ENCODE assay signal across 12 mouse cellular contexts in genomic region chr12:25294179-25295025, GRCm38 (mm10).
DNase-seq lines count a peak whose midpoint lies in the region; ATAC-seq and TF ChIP-seq lines count a peak whose summit lies in the region.
"Had no signal": no experiment of that assay in that cellular context is flagged by ENCODE, and none has a peak within 500 bp of the region (broad histone marks: within the 10 kb centered on the region; RNA-seq: fewer than 3 reads in every experiment).

No protein-coding gene starts in this region.

- H3K27me3 ChIP-seq in kidney, adult 2 months (replicated peaks; ENCODE audit: control insufficient read depth, insufficient read depth, low read length), result no peaks in the 10 kb centered on the region
- no peaks in the 10 kb centered on the region for H3K27me3 ChIP-seq in forebrain, embryonic 16.5 days (replicated peaks; ENCODE audit: control insufficient read depth, insufficient read depth, low read length)
- H3K27me3 ChIP-seq: liver, embryonic 15.5 days; midbrain, embryonic 12.5 days had no signal

- whole genome bisulfite sequencing in kidney, adult 2 months, result 58% methylated on average over 4 of the region's 4 CpGs
- 27% methylated on average over 4 of the region's 4 CpGs for WGBS in forebrain, embryonic 16.5 days

- peak; percentile 79 for ATAC-seq in forebrain, embryonic 16.5 days
- ATAC-seq: intestine, embryonic 16.5 days had no signal

- no peak overlapping the region for H3K4me3 ChIP-seq in kidney, adult 2 months (ENCODE audit: insufficient read depth, low read depth, low read length)
- no peak overlapping the region for H3K4me3 ChIP-seq in forebrain, embryonic 16.5 days (replicated peaks; ENCODE audit: low read length)
- H3K4me3 ChIP-seq: liver, embryonic 15.5 days; midbrain, embryonic 12.5 days had no signal

- peaks cover 6% of the 10 kb centered on the region; the same call in 1 of the 2 replicates for H3K4me1 ChIP-seq in kidney, adult 2 months (ENCODE audit: control insufficient read depth, insufficient read depth, low read length)
- peaks cover 11% of the 10 kb centered on the region for H3K4me1 ChIP-seq in forebrain, embryonic 16.5 days (replicated peaks; ENCODE audit: control insufficient read depth, insufficient read depth, low read length)

- no peaks in the 10 kb centered on the region for H3K9me3 ChIP-seq in forebrain, embryonic 16.5 days (ENCODE audit: control insufficient read depth, low read length)
- H3K9me3 ChIP-seq: liver, embryonic 15.5 days; midbrain, embryonic 12.5 days had no signal

- no peak overlapping the region for H3K4me2 ChIP-seq in forebrain, embryonic 16.5 days (ENCODE audit: low read length)
- H3K4me2 ChIP-seq: liver, embryonic 15.5 days; midbrain, embryonic 12.5 days had no signal

- TF ChIP-seq POLR2A in kidney, adult 2 months (IDR thresholded peaks at IDR 0.05; ENCODE audit: low read depth, low read length), result no peak

- H3K36me3 ChIP-seq in kidney, adult 2 months (ENCODE audit: control insufficient read depth, insufficient read depth, low read length), result no peaks in the 10 kb centered on the region
- H3K36me3 ChIP-seq in forebrain, embryonic 16.5 days (ENCODE audit: control insufficient read depth, insufficient read depth), result no peaks in the 10 kb centered on the region
- H3K36me3 ChIP-seq: liver, embryonic 15.5 days; midbrain, embryonic 12.5 days had no signal

- H3K27ac ChIP-seq in kidney, adult 2 months (ENCODE audit: insufficient read depth, low read depth, low read length), result peak overlapping the region; percentile 35; the same call in 1 of the 2 replicates
- no peak overlapping the region for H3K27ac ChIP-seq in forebrain, embryonic 16.5 days (ENCODE audit: low read length)
- H3K27ac ChIP-seq: liver, embryonic 15.5 days; midbrain, embryonic 12.5 days had no signal

- DNase-seq in kidney, adult 2 months, result peak; percentile 53
- no peak for DNase-seq in kidney, adult 18-20 months
- peak; percentile 81 for DNase-seq in 416B (ENCODE audit: low read depth)
- DNase-seq in CD4-positive, CD25-positive, alpha-beta regulatory T cell, adult 2 months (ENCODE audit: low read depth, low spot score), result peak; percentile 57
- no peak for DNase-seq in urinary bladder, adult 18-20 months (ENCODE audit: low spot score in 2 of 2)
- no peak for DNase-seq in cerebellum, postnatal 36 days
- DNase-seq: gastrocnemius, postnatal 25 days; thymus, adult 18-20 months had no signal

- no peak for TF ChIP-seq CTCF in kidney, adult 2 months (conservative IDR thresholded peaks at IDR 0.05; ENCODE audit: insufficient read depth, insufficient read length, low read depth, low read length)

- H3K9ac ChIP-seq in forebrain, embryonic 16.5 days (replicated peaks; ENCODE audit: low read depth, low read length), result no peak overlapping the region
- H3K9ac ChIP-seq: liver, embryonic 15.5 days; midbrain, embryonic 12.5 days had no signal

Comparison
In these comparisons a context has a peak if more than half of its experiments do, and no peak if none do; other contexts are left out.
1. DNase-seq: peak in kidney, adult 2 months (single experiment), 416B (single experiment) and CD4-positive, CD25-positive, alpha-beta regulatory T cell, adult 2 months (single experiment); none in kidney, adult 18-20 months (single experiment), urinary bladder, adult 18-20 months (0 of 2) and cerebellum, postnatal 36 days (0 of 2).